Mouse (Mus musculus): ENCODE data around the gene Polr1a. TPM values are rescaled to one million over a fixed set of nuclear protein-coding genes. Genes with fewer than 3 reads are reported as not detected.
"Not testable (repeated sequence)": the region's sequence is repeated elsewhere in the genome, so short reads cannot be mapped to it uniquely, and the experiment has no call there.

The Polr1a gene
- polyA plus RNA-seq, 1 experiment from 2014 or later = 34.2 TPM

- H3K36me3 ChIP-seq = peaks cover 68% of the 10 kb centered on the region
- ATAC-seq (ENCODE audit: low FRiP score, low read depth); H3K27me3 ChIP-seq: not testable (repeated sequence)
Observed at GRCm38 (mm10) chr6:71925233-71925632, 16.4 kb downstream of the Polr1a start.

GRCm38 (mm10) chr6:71927911-71928310, 19.1 kb downstream of the Polr1a start:
- H3K36me3 ChIP-seq = peaks cover 72% of the 10 kb centered on the region
- H3K9me3 ChIP-seq = no peaks in the 10 kb centered on the region
- H3K27me3 ChIP-seq = no peaks in the 10 kb centered on the region
- H3K4me3 ChIP-seq = no peak overlapping the region
- ATAC-seq (ENCODE audit: low FRiP score, low read depth) = no peak
- H3K9ac ChIP-seq (replicated peaks) = no peak overlapping the region
- no peaks in the 10 kb centered on the region for H3K4me1 ChIP-seq
- H3K4me2 ChIP-seq (replicated peaks) = no peak overlapping the region
- no peak overlapping the region for H3K27ac ChIP-seq (replicated peaks)

More at GRCm38 (mm10) chr6:71925233-71925632, 16.4 kb downstream of the Polr1a start:
- not testable (repeated sequence) for H3K4me2 ChIP-seq (replicated peaks); H3K9ac ChIP-seq (replicated peaks); H3K4me1 ChIP-seq; H3K4me3 ChIP-seq; H3K27ac ChIP-seq (replicated peaks); H3K9me3 ChIP-seq
- 88% methylated on average over 5 of the region's 5 CpGs for WGBS

GRCm38 (mm10) chr6:71930053-71930452, 21.2 kb downstream of the Polr1a start:
- WGBS = 97% methylated on average over 10 of the region's 10 CpGs

GRCm38 (mm10) chr6:71930830-71931437, 22.1 kb downstream of the Polr1a start:
- H3K9ac ChIP-seq (replicated peaks) = no peak overlapping the region
- no peak overlapping the region for H3K4me2 ChIP-seq (replicated peaks)
- H3K27ac ChIP-seq (replicated peaks) = no peak overlapping the region
- no peaks in the 10 kb centered on the region for H3K9me3 ChIP-seq
- 86% methylated on average over 12 of the region's 12 CpGs for WGBS
- no peak for ATAC-seq (ENCODE audit: low FRiP score, low read depth)
- no peaks in the 10 kb centered on the region for H3K4me1 ChIP-seq
- H3K4me3 ChIP-seq = no peak overlapping the region
- peaks cover 71% of the 10 kb centered on the region for H3K36me3 ChIP-seq
- H3K27me3 ChIP-seq = no peaks in the 10 kb centered on the region

More at GRCm38 (mm10) chr6:71930053-71930452, 21.2 kb downstream of the Polr1a start:
- H3K4me2 ChIP-seq (replicated peaks) = no peak overlapping the region
- no peaks in the 10 kb centered on the region for H3K27me3 ChIP-seq
- no peak overlapping the region for H3K27ac ChIP-seq (replicated peaks)
- H3K9me3 ChIP-seq = no peaks in the 10 kb centered on the region
- H3K4me1 ChIP-seq = no peaks in the 10 kb centered on the region
- H3K36me3 ChIP-seq = peaks cover 72% of the 10 kb centered on the region
- H3K4me3 ChIP-seq = no peak overlapping the region
- H3K9ac ChIP-seq (replicated peaks) = no peak overlapping the region
- no peak for ATAC-seq (ENCODE audit: low FRiP score, low read depth)

- H3K36me3 ChIP-seq = peaks cover 76% of the 10 kb centered on the region
- 88% methylated on average over 5 of the region's 5 CpGs for WGBS
- no peak for ATAC-seq (ENCODE audit: low FRiP score, low read depth)
Observed at GRCm38 (mm10) chr6:71932347-71932746, 23.5 kb downstream of the Polr1a start.

GRCm38 (mm10) chr6:71934081-71934556, 25.3 kb downstream of the Polr1a start:
- Histone ChIP-seq H3K4me2 (replicated peaks) (no peak overlapping the region), H3K4me1 (no peaks in the 10 kb centered on the region), H3K36me3 (peaks cover 85% of the 10 kb centered on the region), H3K27ac (replicated peaks) (no peak overlapping the region), H3K27me3 (no peaks in the 10 kb centered on the region), H3K4me3 (no peak overlapping the region), H3K9ac (replicated peaks) (no peak overlapping the region), H3K9me3 (no peaks in the 10 kb centered on the region)
- 60% methylated on average over 2 of the region's 2 CpGs for WGBS
- ATAC-seq (ENCODE audit: low FRiP score, low read depth) = no peak

More at GRCm38 (mm10) chr6:71932347-71932746, 23.5 kb downstream of the Polr1a start:
- Histone ChIP-seq H3K27me3 (no peaks in the 10 kb centered on the region), H3K27ac (replicated peaks) (no peak overlapping the region), H3K4me2 (replicated peaks) (no peak overlapping the region), H3K4me1 (no peaks in the 10 kb centered on the region), H3K9ac (replicated peaks) (no peak overlapping the region), H3K9me3 (no peaks in the 10 kb centered on the region), H3K4me3 (no peak overlapping the region)

- Histone ChIP-seq H3K4me3 (no peak overlapping the region), H3K27ac (replicated peaks) (no peak overlapping the region), H3K9ac (replicated peaks) (no peak overlapping the region), H3K36me3 (peaks cover 77% of the 10 kb centered on the region), H3K4me1 (no peaks in the 10 kb centered on the region), H3K4me2 (replicated peaks) (no peak overlapping the region), H3K9me3 (no peaks in the 10 kb centered on the region), H3K27me3 (no peaks in the 10 kb centered on the region)
- ATAC-seq (ENCODE audit: low FRiP score, low read depth) = no peak
- WGBS = 85% methylated on average over 2 of the region's 2 CpGs
Observed at GRCm38 (mm10) chr6:71935737-71936136, 26.9 kb downstream of the Polr1a start.

- H3K4me1 ChIP-seq = no peaks in the 10 kb centered on the region
- WGBS = 92% methylated on average over 6 of the region's 6 CpGs
- H3K4me3 ChIP-seq = no peak overlapping the region
- H3K9ac ChIP-seq (replicated peaks) = no peak overlapping the region
- peaks cover 64% of the 10 kb centered on the region for H3K36me3 ChIP-seq
- no peak overlapping the region for H3K27ac ChIP-seq (replicated peaks)
- no peak overlapping the region for H3K4me2 ChIP-seq (replicated peaks)
- no peaks in the 10 kb centered on the region for H3K27me3 ChIP-seq
- no peak for ATAC-seq (ENCODE audit: low FRiP score, low read depth)
- no peaks in the 10 kb centered on the region for H3K9me3 ChIP-seq
Observed at GRCm38 (mm10) chr6:71940912-71941311, 32.1 kb downstream of the Polr1a start.

- 93% methylated on average over 6 of the region's 6 CpGs for WGBS
- no peak for ATAC-seq (ENCODE audit: low FRiP score, low read depth)
Observed at GRCm38 (mm10) chr6:71945101-71945500, 36.2 kb downstream of the Polr1a start.

GRCm38 (mm10) chr6:71946121-71946520, 37.3 kb downstream of the Polr1a start:
- no peak overlapping the region for H3K27ac ChIP-seq (replicated peaks)
- H3K9me3 ChIP-seq = no peaks in the 10 kb centered on the region
- H3K4me3 ChIP-seq = no peak overlapping the region
- H3K4me1 ChIP-seq = no peaks in the 10 kb centered on the region
- H3K36me3 ChIP-seq = peaks cover 61% of the 10 kb centered on the region
- no peak overlapping the region for H3K4me2 ChIP-seq (replicated peaks)
- H3K27me3 ChIP-seq = no peaks in the 10 kb centered on the region
- ATAC-seq (ENCODE audit: low FRiP score, low read depth) = no peak
- H3K9ac ChIP-seq (replicated peaks) = no peak overlapping the region
- 94% methylated on average over 8 of the region's 8 CpGs for WGBS

More at GRCm38 (mm10) chr6:71945101-71945500, 36.2 kb downstream of the Polr1a start:
- Histone ChIP-seq H3K9me3 (no peaks in the 10 kb centered on the region), H3K36me3 (peaks cover 59% of the 10 kb centered on the region), H3K4me1 (no peaks in the 10 kb centered on the region), H3K27me3 (no peaks in the 10 kb centered on the region), H3K27ac (replicated peaks) (no peak overlapping the region), H3K4me2 (replicated peaks) (no peak overlapping the region), H3K9ac (replicated peaks) (no peak overlapping the region), H3K4me3 (no peak overlapping the region)

- H3K4me2 ChIP-seq (replicated peaks) = no peak overlapping the region
- peaks cover 72% of the 10 kb centered on the region for H3K36me3 ChIP-seq
- H3K27me3 ChIP-seq = no peaks in the 10 kb centered on the region
- no peak overlapping the region for H3K9ac ChIP-seq (replicated peaks)
- 93% methylated on average over 3 of the region's 3 CpGs for WGBS
- no peak overlapping the region for H3K4me3 ChIP-seq
- H3K4me1 ChIP-seq = no peaks in the 10 kb centered on the region
- no peak for ATAC-seq (ENCODE audit: low FRiP score, low read depth)
- H3K9me3 ChIP-seq = no peaks in the 10 kb centered on the region
- H3K27ac ChIP-seq (replicated peaks) = no peak overlapping the region
Observed at GRCm38 (mm10) chr6:71949721-71950120, 40.9 kb downstream of the Polr1a start.

- 86% methylated on average over 3 of the region's 3 CpGs for WGBS
- Histone ChIP-seq H3K4me2 (replicated peaks) (no peak overlapping the region), H3K4me1 (no peaks in the 10 kb centered on the region), H3K36me3 (peaks cover 70% of the 10 kb centered on the region), H3K4me3 (no peak overlapping the region), H3K9me3 (no peaks in the 10 kb centered on the region), H3K27me3 (no peaks in the 10 kb centered on the region), H3K27ac (replicated peaks) (no peak overlapping the region), H3K9ac (replicated peaks) (no peak overlapping the region)
- no peak for ATAC-seq (ENCODE audit: low FRiP score, low read depth)
Observed at GRCm38 (mm10) chr6:71950592-71950991, 41.7 kb downstream of the Polr1a start.

- Histone ChIP-seq H3K9me3 (no peaks in the 10 kb centered on the region), H3K27me3 (no peaks in the 10 kb centered on the region), H3K36me3 (peaks cover 66% of the 10 kb centered on the region), H3K27ac (replicated peaks) (no peak overlapping the region), H3K4me1 (no peaks in the 10 kb centered on the region), H3K4me3 (no peak overlapping the region), H3K9ac (replicated peaks) (no peak overlapping the region), H3K4me2 (replicated peaks) (no peak overlapping the region)
- 91% methylated on average over 5 of the region's 5 CpGs for WGBS
- no peak for ATAC-seq (ENCODE audit: low FRiP score, low read depth)
Observed at GRCm38 (mm10) chr6:71951192-71951591, 42.3 kb downstream of the Polr1a start.

All from midbrain, embryonic 12.5 days (tissue).